Mouse (Mus musculus): Measurements from ENCODE around the gene C8g.

DNA sequence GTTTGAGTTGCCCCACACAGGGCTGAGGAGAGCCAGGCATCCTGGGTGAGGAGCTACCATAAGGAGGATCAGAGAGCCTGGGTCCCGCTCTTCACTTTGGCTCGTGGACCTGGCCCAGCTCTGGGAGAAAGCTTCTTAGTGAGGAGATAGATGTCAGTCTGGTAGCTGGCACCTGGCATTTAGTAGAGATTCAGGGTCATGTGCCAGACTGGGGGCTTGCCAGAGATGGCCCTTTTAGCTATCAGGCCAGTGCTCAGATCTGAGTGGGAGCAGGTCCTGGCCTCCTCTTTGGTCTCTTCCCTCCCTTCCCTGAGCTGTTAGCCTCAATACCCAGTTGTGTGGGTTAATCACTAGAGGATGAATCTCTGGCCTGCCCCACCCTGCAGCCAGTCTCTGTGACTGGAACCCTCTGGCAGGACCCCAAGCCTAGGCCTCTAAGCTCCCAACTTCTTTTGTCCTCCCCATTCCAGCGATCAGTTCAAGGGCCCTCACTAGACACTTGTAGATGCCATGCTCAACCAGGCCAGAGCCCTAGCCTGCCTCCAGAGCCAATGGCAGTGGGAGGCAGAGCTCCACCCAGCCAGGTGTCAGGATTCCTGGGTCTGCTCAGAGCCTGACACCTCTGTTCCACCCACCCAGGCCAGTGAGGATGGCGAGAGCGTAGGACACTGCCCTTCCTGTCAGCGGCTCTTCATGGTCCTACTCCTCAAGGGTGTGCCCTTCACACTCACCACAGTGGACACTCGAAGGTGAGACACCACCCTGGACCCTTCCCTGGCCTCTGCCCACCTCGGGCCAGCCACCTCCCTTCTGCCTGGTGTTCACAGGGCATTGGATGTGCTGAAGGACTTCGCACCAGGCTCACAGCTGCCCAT, 44.3 kb downstream of the C8g start:
- TF ChIP-seq CTCF (conservative IDR thresholded peaks at IDR 0.05; ENCODE audit: low read length): no peak
- no peak for TF ChIP-seq NANOG (IDR thresholded peaks at IDR 0.05; ENCODE audit: borderline replicate concordance, low read length)
- TF ChIP-seq POU5F1 (IDR thresholded peaks at IDR 0.05; ENCODE audit: borderline replicate concordance, low read length): no peak
